Mouse (Mus musculus): ENCODE data around the gene Rpl6.
A peak's percentile ranks its signal among the peaks of the same experiment; 100 is the strongest.

GRCm38 (mm10) chr5:121172835-121173234 is 31.4 kb upstream of the Rpl6 start:
- TF ChIP-seq CTCF (IDR thresholded peaks at IDR 0.05; ENCODE audit: extremely low read depth, insufficient read depth, low read length) (peak; percentile 46), POLR2A (IDR thresholded peaks at IDR 0.05; ENCODE audit: extremely low read depth, insufficient read depth, low read length) (no peak)
